Mouse (Mus musculus) kidney, postnatal 0 days (tissue): ENCODE data around the gene Ugt1a2. TPM values are rescaled to one million over a fixed set of nuclear protein-coding genes. Genes with fewer than 3 reads are reported as not detected.

Experiments used
- ATAC-seq: fragments of 200-750 bp; cut with Nextera tagmentation; replicated peaks from 2 replicates; pipeline ENCODE4 v1.8.0; 2017; ENCODE audit warnings: low read depth, moderate number of reproducible peaks, moderate TSS enrichment, moderate library complexity; ENCODE audit not compliant: low FRiP score
- DNase-seq: peaks from one replicate; pipeline ENCODE4 v3.0.0-alpha.2; 2016; ENCODE audit warnings: low spot score
- H3K27ac ChIP-seq: fragments of 300-500 bp; sonication (generic); 2 replicates; pipeline ENCODE4 v1.5.1; 2014; ENCODE audit warnings: mild to moderate bottlenecking
- H3K27me3 ChIP-seq: fragments of 300-500 bp; sonication (generic); 2 replicates; pipeline ENCODE4 v1.6.1; 2014; ENCODE audit warnings: low read length, mixed read lengths; ENCODE audit not compliant: insufficient read depth
- H3K36me3 ChIP-seq: fragments of 300-500 bp; sonication (generic); 2 replicates; pipeline ENCODE4 v1.6.1; 2014; ENCODE audit warnings: low read length, mixed read lengths; ENCODE audit not compliant: insufficient read depth
- H3K4me1 ChIP-seq: fragments of 300-500 bp; sonication (generic); replicated peaks from 2 replicates; pipeline ENCODE4 v1.6.1; 2014; ENCODE audit warnings: antibody characterized with exemption, low read length, mixed read lengths; ENCODE audit not compliant: insufficient read depth
- H3K4me2 ChIP-seq: fragments of 300-500 bp; sonication (generic); 2 replicates; pipeline ENCODE4 v1.6.1; 2014; ENCODE audit warnings: mild to moderate bottlenecking, low read length, moderate library complexity, mixed read lengths
- H3K4me3 ChIP-seq: fragments of 300-500 bp; sonication (generic); replicated peaks from 2 replicates; pipeline ENCODE4 v1.5.1; 2014; ENCODE audit warnings: low read depth, low read length
- H3K9ac ChIP-seq: fragments of 300-500 bp; sonication (generic); 2 replicates; pipeline ENCODE4 v1.6.1; 2014; ENCODE audit warnings: low read depth, low read length
- H3K9me3 ChIP-seq: fragments of 300-500 bp; sonication (generic); replicated peaks from 2 replicates; pipeline ENCODE4 v1.6.1; 2016; ENCODE audit warnings: low read length, inconsistent platforms, mixed read lengths
- CTCF ChIP-seq: IDR thresholded peaks from 2 replicates; pipeline ENCODE4 v1.5.1; 2016; ENCODE audit warnings: antibody characterized with exemption, low read depth, mild to moderate bottlenecking, moderate library complexity
- WGBS: fragments of 180-500 bp; shearing (Covaris S2); extraction: QIAGEN DNeasy Blood & Tissue Kit; methylation state at CpG from one replicate; pipeline ENCODE4 v1.1.7; 2014; 5-methylcytosine and 5-hydroxymethylcytosine counted together
- polyA plus RNA-seq: library from polyadenylated mRNA; unstranded; fragments of >200 nt; fragmentation: Nextera tagmentation; extraction: Ambion mirVana; gene quantifications from 2 replicates; pipeline ENCODE4 v1.2.1, GENCODE M21; 2015

The Ugt1a2 gene
- polyA plus RNA-seq, 1 experiment from 2014 or later: 176 TPM

DNA sequence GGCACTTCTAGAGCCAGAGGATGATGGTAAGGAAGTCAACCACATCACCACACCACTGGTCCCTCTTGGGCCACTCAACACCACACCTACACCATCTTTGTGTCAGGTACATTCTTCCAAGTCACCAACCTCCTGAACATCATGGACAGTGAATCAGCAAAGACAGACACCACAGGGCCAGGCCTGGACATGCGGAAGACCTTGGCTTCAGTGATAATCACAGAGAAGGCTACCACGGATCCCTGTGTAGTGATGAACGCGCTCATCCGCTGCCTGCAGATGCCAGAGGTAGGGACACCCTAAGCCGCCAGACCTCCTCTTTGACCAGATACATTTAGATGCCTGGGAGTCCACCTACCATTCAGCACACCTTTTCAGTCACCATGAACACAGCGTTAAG is 27.7 kb downstream of the Ugt1a2 start:
- DNase-seq: no peak
- TF ChIP-seq CTCF: no peak
- ATAC-seq: no peak
- H3K4me1 ChIP-seq: no peaks in the 10 kb centered on the region
- H3K9me3 ChIP-seq: peaks cover 42% of the 10 kb centered on the region; the same call in 1 of the 2 replicates
- H3K4me2 ChIP-seq: no peak overlapping the region
- 71% methylated on average over 7 of the region's 7 CpGs for WGBS
- H3K9ac ChIP-seq: no peak overlapping the region
- H3K4me3 ChIP-seq: no peak overlapping the region
- no peak overlapping the region for H3K27ac ChIP-seq
- no peaks in the 10 kb centered on the region for H3K36me3 ChIP-seq
- H3K27me3 ChIP-seq: no peaks in the 10 kb centered on the region

DNA sequence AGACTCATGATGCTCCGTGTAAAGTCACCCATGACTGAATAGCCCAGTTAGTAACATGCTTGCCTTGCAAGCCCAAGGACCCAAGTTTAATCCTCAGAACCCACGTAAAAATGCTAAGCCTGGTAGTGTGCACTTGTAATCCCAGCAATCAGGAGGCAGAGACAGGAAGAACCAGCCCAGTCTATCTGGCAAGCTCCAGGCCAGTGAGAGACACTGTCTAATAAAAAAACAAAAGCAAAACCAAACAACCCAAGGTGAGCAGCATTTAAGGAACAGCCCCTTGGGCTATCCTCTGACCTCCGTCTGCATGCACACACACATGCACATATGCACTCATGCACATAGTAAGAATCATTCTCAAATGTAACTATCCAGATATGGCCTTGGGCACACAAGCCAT is 29.2 kb downstream of the Ugt1a2 start:
- Histone ChIP-seq H3K27me3 (no peaks in the 10 kb centered on the region), H3K4me1 (no peaks in the 10 kb centered on the region), H3K4me3 (no peak overlapping the region), H3K9me3 (peaks cover 55% of the 10 kb centered on the region; the same call in 1 of the 2 replicates), H3K4me2 (no peak overlapping the region), H3K9ac (no peak overlapping the region), H3K27ac (no peak overlapping the region), H3K36me3 (no peaks in the 10 kb centered on the region)
- DNase-seq (no peak), ATAC-seq (0 out of 2 replicates have a peak, but pooled peaks have one; percentile 4)
- 81% methylated on average over 3 of the region's 3 CpGs for WGBS
- TF ChIP-seq CTCF: no peak

DNA sequence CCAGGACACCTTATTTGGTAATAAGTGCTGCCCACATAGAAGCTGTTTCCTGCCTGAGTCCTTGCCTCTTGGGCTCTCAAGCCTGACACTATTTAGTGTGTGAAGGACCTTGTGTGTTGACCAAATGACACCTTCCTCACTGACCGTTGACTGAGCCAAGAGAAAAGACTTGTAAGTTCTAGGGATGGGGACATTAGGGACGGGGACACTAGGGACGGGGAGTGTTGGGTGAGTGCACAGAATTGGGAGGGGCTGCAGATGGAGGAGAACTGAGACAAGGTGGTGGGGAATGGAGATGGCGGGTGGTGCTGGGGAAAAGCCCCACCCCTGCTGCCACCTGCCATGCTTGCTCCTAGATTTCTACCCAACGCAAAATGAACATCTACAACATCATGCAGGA is 29.6 kb downstream of the Ugt1a2 start:
- 0 out of 2 replicates have a peak, but pooled peaks have one; percentile 0 for ATAC-seq
- DNase-seq: no peak
- H3K9me3 ChIP-seq: peaks cover 59% of the 10 kb centered on the region

DNA sequence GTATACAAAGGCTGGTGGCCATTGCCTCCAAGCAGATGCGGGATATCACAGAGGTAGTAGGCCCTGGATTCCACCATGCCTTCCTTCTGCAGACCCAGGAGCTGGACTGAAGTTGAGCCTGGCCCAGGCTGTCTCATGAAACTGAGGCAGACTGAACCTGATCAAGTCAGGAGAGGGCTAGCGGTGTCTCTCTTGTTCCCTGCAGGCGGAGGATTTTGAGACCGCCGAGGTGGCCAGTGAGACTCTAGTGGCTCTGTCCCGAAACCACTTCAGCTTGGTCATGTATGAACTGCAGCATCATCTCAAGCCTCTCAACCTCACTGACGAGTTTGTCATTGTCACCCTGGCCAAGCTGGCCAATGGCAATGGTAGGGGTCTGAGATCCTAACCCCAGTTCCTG is 30.0 kb downstream of the Ugt1a2 start:
- Histone ChIP-seq H3K4me1 (no peaks in the 10 kb centered on the region), H3K27ac (no peak overlapping the region), H3K27me3 (no peaks in the 10 kb centered on the region), H3K4me3 (no peak overlapping the region), H3K9ac (no peak overlapping the region), H3K9me3 (peaks cover 64% of the 10 kb centered on the region), H3K4me2 (no peak overlapping the region), H3K36me3 (no peaks in the 10 kb centered on the region)
- 72% methylated on average over 7 of the region's 7 CpGs for WGBS
- no peak for DNase-seq
- no peak for ATAC-seq
- no peak for TF ChIP-seq CTCF

More for the DNA sequence above, 29.6 kb downstream of the Ugt1a2 start:
- H3K27me3 ChIP-seq: no peaks in the 10 kb centered on the region
- no peak overlapping the region for H3K4me3 ChIP-seq
- H3K36me3 ChIP-seq: no peaks in the 10 kb centered on the region
- TF ChIP-seq CTCF: no peak
- H3K27ac ChIP-seq: no peak overlapping the region
- 84% methylated on average over 5 of the region's 5 CpGs for WGBS
- no peak overlapping the region for H3K9ac ChIP-seq
- no peak overlapping the region for H3K4me2 ChIP-seq
- no peaks in the 10 kb centered on the region for H3K4me1 ChIP-seq

DNA sequence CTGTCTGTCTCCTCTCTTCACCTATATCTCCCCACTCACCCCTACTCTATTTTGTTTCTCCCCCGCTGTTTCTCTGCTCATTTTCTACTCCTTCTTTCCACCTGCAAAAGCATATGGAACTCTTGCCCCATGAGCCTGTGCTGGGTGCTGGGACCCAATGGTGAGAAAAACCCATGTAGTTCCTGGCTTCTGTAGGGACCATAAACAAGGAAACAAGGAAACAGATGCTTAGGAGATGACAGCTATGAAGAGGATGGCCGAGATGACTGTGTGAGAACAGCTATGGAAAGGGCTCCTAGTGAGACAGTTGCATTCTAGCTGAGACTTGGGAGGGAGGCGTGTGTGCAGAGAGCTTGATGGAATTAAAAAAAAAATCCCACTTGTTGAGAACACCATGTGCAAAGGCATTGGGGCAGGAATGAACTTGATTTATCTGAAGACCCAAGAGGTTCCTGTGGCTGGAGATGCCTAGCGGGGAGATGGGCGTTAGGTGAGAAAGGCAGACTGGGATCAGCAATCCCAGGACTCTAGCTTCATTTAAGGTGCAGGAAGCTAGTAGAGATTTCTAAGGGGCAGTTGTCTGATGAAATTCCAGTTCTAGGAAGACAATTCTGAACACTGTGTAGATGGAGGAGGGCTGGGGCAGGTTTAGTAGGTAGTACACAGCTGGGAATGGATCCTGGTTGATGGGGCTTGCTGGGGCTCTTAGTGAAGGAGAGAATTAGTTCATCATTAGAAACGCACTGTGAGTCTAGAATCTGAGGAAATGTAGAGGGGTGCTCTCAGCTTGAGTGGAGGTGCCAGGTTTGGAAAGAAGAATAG is 30.8 kb downstream of the Ugt1a2 start:
- no peak for DNase-seq
- Histone ChIP-seq H3K4me2 (no peak overlapping the region), H3K4me3 (no peak overlapping the region), H3K36me3 (no peaks in the 10 kb centered on the region), H3K9me3 (peaks cover 65% of the 10 kb centered on the region), H3K27ac (no peak overlapping the region), H3K9ac (no peak overlapping the region), H3K27me3 (no peaks in the 10 kb centered on the region), H3K4me1 (no peaks in the 10 kb centered on the region)
- no peak for ATAC-seq
- no peak for TF ChIP-seq CTCF
- 75% methylated on average over 6 of the region's 6 CpGs for WGBS

DNA sequence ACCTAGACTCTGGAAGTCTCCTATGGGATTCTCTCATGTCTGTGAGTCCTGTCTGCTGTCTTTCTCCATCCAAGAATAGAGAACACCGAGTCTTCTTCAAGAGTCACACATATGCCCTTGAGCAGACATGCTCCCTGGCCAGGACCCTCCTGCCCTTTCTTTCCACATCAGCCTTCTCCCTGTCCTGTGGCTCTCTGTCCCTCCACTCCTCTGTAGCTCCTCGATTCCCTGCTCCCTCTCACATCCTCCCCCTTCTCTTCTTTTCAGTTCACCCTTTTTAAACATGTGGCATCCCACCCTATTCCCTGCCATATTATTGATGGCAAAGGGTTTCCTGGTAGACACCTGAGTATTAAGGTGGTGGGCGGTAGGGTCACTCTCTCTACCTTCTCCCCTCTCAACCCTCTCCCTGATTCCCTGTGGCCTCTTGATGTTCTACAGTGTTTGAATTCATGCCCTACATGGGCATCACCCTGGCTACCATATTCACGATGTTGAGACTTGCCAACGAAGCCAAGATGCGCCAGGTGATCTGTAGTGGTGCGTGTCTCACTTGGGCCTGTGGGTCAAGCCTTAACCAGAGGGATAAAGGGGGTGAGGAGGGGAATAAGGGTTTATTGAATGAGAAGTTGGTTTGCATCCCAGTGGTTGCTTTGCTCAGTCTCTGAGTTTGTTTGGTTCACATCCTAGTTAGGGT is 31.6 kb downstream of the Ugt1a2 start:
- H3K4me3 ChIP-seq: no peak overlapping the region
- no peak overlapping the region for H3K9ac ChIP-seq
- ATAC-seq: no peak
- H3K36me3 ChIP-seq: no peaks in the 10 kb centered on the region
- TF ChIP-seq CTCF: no peak
- H3K4me1 ChIP-seq: no peaks in the 10 kb centered on the region
- H3K27ac ChIP-seq: no peak overlapping the region
- H3K9me3 ChIP-seq: peaks cover 69% of the 10 kb centered on the region
- 66% methylated on average over 7 of the region's 7 CpGs for WGBS
- H3K4me2 ChIP-seq: no peak overlapping the region
- H3K27me3 ChIP-seq: no peaks in the 10 kb centered on the region
- DNase-seq: no peak
